Mouse (Mus musculus) kidney, adult 2 months (tissue): ENCODE data around the gene Gpr39. TPM values are rescaled to one million over a fixed set of nuclear protein-coding genes. Genes with fewer than 3 reads are reported as not detected.
A peak's percentile ranks its signal among the peaks of the same experiment; 100 is the strongest.

Source experiments
- DNase-seq: peaks from one replicate; pipeline ENCODE4 v3.0.0; 2021
- H3K27ac ChIP-seq: fragments of 200-500 bp; 2 replicates; pipeline ENCODE4 v1.5.1; 2012; ENCODE audit warnings: low read depth, low read length, control low read depth, inconsistent platforms; ENCODE audit not compliant: insufficient read depth
- H3K27me3 ChIP-seq: fragments of 200-500 bp; replicated peaks from 2 replicates; pipeline ENCODE4 v1.6.1; 2012; ENCODE audit warnings: mild to moderate bottlenecking, moderate library complexity, low read length, inconsistent platforms; ENCODE audit not compliant: control insufficient read depth, insufficient read depth
- H3K36me3 ChIP-seq: fragments of 200-500 bp; 2 replicates; pipeline ENCODE4 v1.6.1; 2012; ENCODE audit warnings: mild to moderate bottlenecking, moderate library complexity, low read length, inconsistent platforms; ENCODE audit not compliant: control insufficient read depth, insufficient read depth
- H3K4me1 ChIP-seq: fragments of 200-500 bp; 2 replicates; pipeline ENCODE4 v1.6.1; 2011; ENCODE audit warnings: low read length; ENCODE audit not compliant: control insufficient read depth, insufficient read depth
- H3K4me3 ChIP-seq: fragments of 200-500 bp; 2 replicates; pipeline ENCODE4 v1.5.1; 2011; ENCODE audit warnings: mild to moderate bottlenecking, low read depth, low read length, control low read depth; ENCODE audit not compliant: insufficient read depth
- CTCF ChIP-seq: fragments of 200-500 bp; conservative IDR thresholded peaks from 2 replicates; pipeline ENCODE4 v1.5.1; 2011; ENCODE audit warnings: low read depth, mild to moderate bottlenecking, control low read depth, low read length, moderate library complexity, mixed read lengths; ENCODE audit not compliant: insufficient read depth, insufficient read length
- POLR2A ChIP-seq: fragments of 200-500 bp; IDR thresholded peaks from one replicate; pipeline ENCODE4 v1.6.1; 2011; ENCODE audit warnings: low read depth, low read length, control low read depth
- WGBS: fragments of 180-500 bp; shearing (Covaris S2); methylation state at CpG from one replicate; pipeline ENCODE4 v1.1.7; 2018; 5-methylcytosine and 5-hydroxymethylcytosine counted together
- polyA plus RNA-seq: library from polyadenylated mRNA; depleted of rRNA; stranded (reverse); fragments of >200 nt; gene quantifications from 2 replicates; pipeline ENCODE4 v1.2.3, GENCODE M21; 2012

Gpr39 gene
- polyA plus RNA-seq, 1 experiment, result 3.2 TPM

DNA sequence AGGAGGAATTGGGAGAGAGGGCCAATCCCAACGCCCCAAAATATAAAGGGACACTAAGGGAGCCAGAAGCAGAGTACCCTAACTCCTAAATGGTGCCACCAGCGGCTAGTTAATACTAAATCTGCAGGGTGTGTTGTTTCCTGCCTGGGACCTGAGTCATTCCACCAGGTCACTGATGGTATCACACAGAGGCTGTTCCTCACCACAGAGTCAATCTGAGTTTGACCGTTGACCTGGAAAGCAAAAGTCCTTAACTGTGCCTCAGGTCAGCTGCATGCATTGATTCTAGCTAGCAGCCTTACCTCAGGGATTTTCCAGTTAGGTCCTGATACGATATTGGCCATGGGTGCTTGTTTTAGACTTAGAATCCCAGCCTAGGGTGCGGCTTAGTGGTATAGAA, 17.5 kb downstream of the Gpr39 start:
- no peaks in the 10 kb centered on the region for H3K36me3 ChIP-seq
- H3K27ac ChIP-seq, result no peak overlapping the region
- H3K27me3 ChIP-seq, result no peaks in the 10 kb centered on the region
- 59% methylated on average over 5 of the region's 5 CpGs for WGBS
- no peaks in the 10 kb centered on the region for H3K4me1 ChIP-seq
- no peak overlapping the region for H3K4me3 ChIP-seq
- DNase-seq, result peak; percentile 27
- TF ChIP-seq POLR2A, result no peak

GRCm38 (mm10) chr1:125701101-125701590, 24.4 kb downstream of the Gpr39 start:
- Histone ChIP-seq H3K4me1 (no peaks in the 10 kb centered on the region), H3K4me3 (no peak overlapping the region), H3K27ac (0 out of 2 replicates have a peak overlapping the region, but pooled peaks have one; percentile 18), H3K27me3 (no peaks in the 10 kb centered on the region), H3K36me3 (no peaks in the 10 kb centered on the region)
- no peak for DNase-seq
- TF ChIP-seq POLR2A (no peak), CTCF (no peak)
- WGBS, result 83% methylated on average over 4 of the region's 4 CpGs

- Histone ChIP-seq H3K27me3 (no peaks in the 10 kb centered on the region), H3K4me1 (no peaks in the 10 kb centered on the region), H3K27ac (0 out of 2 replicates have a peak overlapping the region, but pooled peaks have one; percentile 18), H3K36me3 (no peaks in the 10 kb centered on the region), H3K4me3 (no peak overlapping the region)
- 65% methylated on average over 7 of the region's 7 CpGs for WGBS
- peak; percentile 42 for DNase-seq
- TF ChIP-seq CTCF (no peak), POLR2A (no peak)
Observed at GRCm38 (mm10) chr1:125701773-125702172, 25.0 kb downstream of the Gpr39 start.

DNA sequence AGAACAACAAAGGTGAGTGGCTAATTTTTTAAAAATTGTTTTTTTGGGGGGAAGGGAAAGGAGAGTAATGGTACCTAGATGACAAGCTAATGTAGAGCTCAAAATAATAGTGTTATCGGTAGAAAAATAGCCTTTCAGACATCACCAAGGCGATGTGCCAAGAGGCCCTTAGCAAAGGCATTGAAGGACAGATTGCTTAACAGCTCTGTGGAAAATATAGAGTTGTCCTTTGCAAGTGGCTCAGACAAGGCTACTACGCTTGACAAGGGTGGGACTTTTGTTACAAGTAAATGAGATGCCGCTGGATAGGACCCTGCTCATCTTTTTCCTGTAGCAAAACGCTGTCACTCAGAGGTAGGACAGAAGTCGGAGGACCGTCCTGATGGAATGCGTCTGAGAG, 25.5 kb downstream of the Gpr39 start:
- 81% methylated on average over 8 of the region's 8 CpGs for WGBS
- Histone ChIP-seq H3K4me1 (no peaks in the 10 kb centered on the region), H3K27me3 (no peaks in the 10 kb centered on the region), H3K4me3 (no peak overlapping the region), H3K27ac (no peak overlapping the region), H3K36me3 (no peaks in the 10 kb centered on the region)
- no peak for TF ChIP-seq CTCF
- DNase-seq, result peak; percentile 16

- TF ChIP-seq CTCF, result no peak
- no peak for TF ChIP-seq POLR2A
- WGBS, result 77% methylated on average over 3 of the region's 3 CpGs
- Histone ChIP-seq H3K4me1 (no peaks in the 10 kb centered on the region), H3K4me3 (no peak overlapping the region), H3K27ac (no peak overlapping the region), H3K27me3 (no peaks in the 10 kb centered on the region), H3K36me3 (no peaks in the 10 kb centered on the region)
- no peak for DNase-seq
Observed at GRCm38 (mm10) chr1:125705412-125705811, 28.6 kb downstream of the Gpr39 start.

DNA sequence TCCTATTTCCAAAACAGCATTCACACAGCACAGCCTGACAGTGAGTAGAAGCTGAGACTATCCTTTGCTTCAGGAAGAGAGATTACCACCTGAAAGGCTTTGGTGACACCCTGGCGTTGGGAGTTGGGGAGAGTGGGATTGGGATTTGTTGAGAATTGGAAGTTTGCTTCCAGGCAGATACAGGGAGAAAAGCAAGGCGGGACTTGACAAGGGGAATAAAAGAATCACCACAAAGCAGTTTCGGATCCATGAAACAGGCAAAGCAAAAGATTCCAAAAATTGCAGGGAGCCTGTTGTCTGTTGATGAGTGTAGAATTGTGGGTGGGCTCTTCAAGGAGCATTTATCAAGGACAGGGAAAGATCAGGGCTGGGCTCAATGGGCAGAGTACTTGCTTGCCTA, 38.5 kb downstream of the Gpr39 start:
- no peaks in the 10 kb centered on the region for H3K36me3 ChIP-seq
- 85% methylated on average over 3 of the region's 3 CpGs for WGBS
- no peak for TF ChIP-seq CTCF
- TF ChIP-seq POLR2A, result no peak
- no peaks in the 10 kb centered on the region for H3K27me3 ChIP-seq
- H3K27ac ChIP-seq, result no peak overlapping the region
- H3K4me3 ChIP-seq, result no peak overlapping the region
- DNase-seq, result no peak
- H3K4me1 ChIP-seq, result no peaks in the 10 kb centered on the region

DNA sequence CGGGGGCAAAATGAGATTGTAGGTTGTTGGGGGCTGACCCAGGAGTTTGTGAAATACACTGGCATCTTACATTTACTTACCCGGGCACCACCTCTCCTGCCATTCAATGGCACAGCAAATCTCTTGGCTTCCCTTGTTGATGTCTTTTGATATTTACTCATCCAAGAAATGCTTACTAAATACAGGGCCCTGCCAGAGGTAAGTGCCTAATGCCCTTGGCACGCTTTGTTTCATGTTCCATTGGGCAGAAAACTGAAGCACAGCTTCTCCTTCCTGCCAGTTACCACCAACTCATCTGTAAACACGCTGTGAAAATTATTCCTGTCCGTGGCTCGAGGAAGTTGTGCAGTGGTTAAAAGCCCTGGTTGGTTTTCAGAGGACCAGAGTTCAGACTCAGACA, 39.4 kb downstream of the Gpr39 start:
- Histone ChIP-seq H3K27me3 (no peaks in the 10 kb centered on the region), H3K27ac (no peak overlapping the region), H3K36me3 (no peaks in the 10 kb centered on the region), H3K4me3 (no peak overlapping the region), H3K4me1 (no peaks in the 10 kb centered on the region)
- WGBS, result 59% methylated on average over 6 of the region's 6 CpGs
- TF ChIP-seq CTCF (no peak), POLR2A (no peak)
- peak; percentile 6 for DNase-seq

- Histone ChIP-seq H3K27ac (no peak overlapping the region), H3K4me3 (no peak overlapping the region), H3K36me3 (no peaks in the 10 kb centered on the region), H3K27me3 (no peaks in the 10 kb centered on the region), H3K4me1 (no peaks in the 10 kb centered on the region)
- 64% methylated on average over 5 of the region's 5 CpGs for WGBS
- TF ChIP-seq POLR2A (no peak), CTCF (no peak)
- DNase-seq, result peak; percentile 24
Observed at GRCm38 (mm10) chr1:125717906-125718305, 41.1 kb downstream of the Gpr39 start.
